Mouse (Mus musculus): ENCODE results near the gene Sephs1.

The Sephs1 gene

DNA sequence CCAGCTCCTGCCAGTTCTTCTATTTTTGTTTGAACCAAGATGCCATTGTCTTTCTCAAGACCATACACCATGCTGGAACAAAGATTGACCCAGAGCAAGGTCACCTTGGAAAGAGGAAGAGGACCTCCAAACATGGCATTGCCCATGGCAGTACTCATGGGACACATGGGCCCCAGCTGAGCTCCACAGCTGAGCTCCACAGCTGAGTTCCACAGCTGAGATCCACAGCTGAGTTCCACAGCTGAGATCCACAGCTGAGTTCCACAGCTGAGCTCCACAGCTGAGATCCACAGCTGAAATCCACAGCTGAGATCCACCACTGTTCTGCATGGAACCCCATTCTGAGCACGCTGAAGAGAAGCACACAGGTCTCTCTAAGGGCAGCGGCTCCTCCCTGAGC, 69.6 kb downstream of the Sephs1 start:
- in situ Hi-C loops (cut with MboI; ENCODE audit: unreplicated experiment in 2 of 2), result no loop called here

DNA sequence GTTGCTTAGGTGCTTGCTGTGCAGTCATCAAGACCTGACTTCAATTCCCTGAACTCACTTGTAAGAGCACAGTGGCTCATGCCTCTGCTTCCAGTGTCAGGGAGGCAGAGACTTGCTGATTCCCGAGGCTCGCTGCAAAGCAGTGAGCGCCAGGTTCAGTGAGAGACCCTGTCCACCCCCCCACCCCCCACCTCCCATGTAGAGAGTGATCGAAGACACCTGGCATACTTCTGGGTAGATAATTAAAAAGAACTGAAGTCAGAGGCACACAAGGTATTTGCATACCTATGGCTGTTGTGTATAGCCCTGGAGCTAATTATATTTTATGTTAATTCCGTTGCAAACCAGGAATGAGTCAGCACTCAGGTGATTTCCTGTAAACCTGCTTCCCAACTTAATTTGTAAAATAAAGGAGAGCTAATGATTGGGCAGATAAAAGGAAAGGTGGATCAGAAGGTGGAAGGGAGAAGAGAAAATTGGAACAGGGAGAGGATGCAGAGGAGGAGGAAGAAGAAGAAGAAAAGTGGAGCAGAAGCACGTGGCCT, 72.9 kb downstream of the Sephs1 start:
- in situ Hi-C loops (cut with MboI; ENCODE audit: unreplicated experiment in 2 of 2), result no loop called here

DNA sequence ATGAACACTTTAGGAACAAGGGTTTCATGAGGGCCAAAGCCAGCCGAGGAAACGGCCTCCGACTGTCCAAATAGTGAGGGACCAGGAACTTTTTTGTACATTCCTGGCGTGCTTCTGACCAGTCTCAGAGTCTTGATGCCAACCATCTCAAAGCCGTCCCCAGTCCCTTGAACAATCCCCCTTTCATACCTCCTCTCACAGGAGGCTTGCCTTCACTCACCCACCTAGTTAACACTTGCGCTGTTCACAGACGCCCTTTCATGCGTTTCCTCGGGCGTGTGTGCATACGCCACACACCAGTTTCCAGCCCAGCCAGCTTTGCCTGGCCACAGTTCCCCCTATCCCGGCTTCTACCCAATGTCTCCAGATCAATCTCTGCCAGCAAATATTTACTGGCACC, 76.7 kb downstream of the Sephs1 start:
- in situ Hi-C loops (cut with MboI; ENCODE audit: unreplicated experiment in 2 of 2), result no loop called here

All from v-Abl transformed pro-B cells (cell line).